Mouse (Mus musculus) layer of hippocampus, adult 18-20 months (tissue): ENCODE data around the gene Smagp. TPM values are rescaled to one million over a fixed set of nuclear protein-coding genes. Genes with fewer than 3 reads are reported as not detected.
A peak's percentile ranks its signal among the peaks of the same experiment; 100 is the strongest.
"Not testable (repeated sequence)": the region's sequence is repeated elsewhere in the genome, so short reads cannot be mapped to it uniquely, and the experiment has no call there.

Source experiments
- DNase-seq, 2 experiments: peaks; one replicate each; pipeline ENCODE4 v3.0.0; 2022; ENCODE audit warnings: low spot score in 2 of 2
- total RNA-seq, 2 experiments: library from RNA; stranded (reverse); gene quantifications; 2 replicates each; pipeline ENCODE4 v1.2.3; 2021

The Smagp gene
- total RNA-seq, 2 experiments from 2014 or later = 1.4 to 1.9 TPM

GRCm38 (mm10) chr15:100627774-100628370 lies 8.9 kb downstream of the Smagp start:
- DNase-seq = no peak

- DNase-seq = no peak
These were observed 9.5 kb downstream of the Smagp start for GRCm38 (mm10) chr15:100627287-100627686.

DNA sequence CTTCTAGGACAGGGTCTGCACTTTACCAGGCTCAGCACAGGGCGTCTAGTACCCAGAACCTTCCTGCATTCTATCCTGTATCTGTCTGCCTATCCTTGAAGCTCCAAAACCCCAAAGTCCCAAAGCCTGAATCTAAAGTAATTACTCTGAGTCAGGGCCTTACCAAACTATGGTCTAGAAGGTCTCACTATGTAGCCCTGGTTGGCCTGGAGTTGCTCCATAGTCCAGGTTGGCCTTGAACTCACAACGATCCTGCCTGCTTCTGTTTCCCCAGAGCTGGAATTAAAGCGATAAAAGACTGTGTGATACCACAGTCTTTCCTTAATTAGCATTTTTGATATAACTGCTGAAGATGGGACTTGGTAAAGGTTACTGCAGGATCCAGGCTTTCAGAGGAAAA lies 12.3 kb downstream of the Smagp start:
- no peak for DNase-seq

- no peak for DNase-seq
These were observed 13.0 kb downstream of the Smagp start for GRCm38 (mm10) chr15:100623754-100624153.

DNA sequence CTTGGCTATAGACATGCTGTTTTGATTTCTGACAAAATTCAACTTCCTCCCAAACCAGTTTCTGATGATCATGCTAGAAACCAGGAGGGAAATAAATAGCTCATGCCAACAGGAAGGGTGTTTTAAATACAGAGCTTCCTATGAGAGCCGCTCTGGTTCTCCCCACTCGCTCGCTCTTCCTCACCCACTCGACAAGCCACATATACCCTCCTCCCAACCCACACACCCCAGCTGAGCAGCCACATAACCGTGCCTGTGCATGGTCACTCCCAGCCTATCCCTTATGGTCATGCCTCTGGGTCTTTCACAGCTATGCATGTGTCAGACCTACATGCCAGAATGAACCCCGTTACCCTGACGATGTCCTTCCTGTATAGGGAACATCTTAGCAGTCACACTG lies 14.6 kb downstream of the Smagp start:
- DNase-seq = peak in 1 of 2 experiments; percentile 12

- not testable (repeated sequence) for DNase-seq
These were observed 15.1 kb downstream of the Smagp start for GRCm38 (mm10) chr15:100621671-100622070.

GRCm38 (mm10) chr15:100619200-100619599 lies 17.5 kb downstream of the Smagp start:
- no peak for DNase-seq

- DNase-seq = no peak
These were observed 20.5 kb downstream of the Smagp start for GRCm38 (mm10) chr15:100616221-100616620.

DNA sequence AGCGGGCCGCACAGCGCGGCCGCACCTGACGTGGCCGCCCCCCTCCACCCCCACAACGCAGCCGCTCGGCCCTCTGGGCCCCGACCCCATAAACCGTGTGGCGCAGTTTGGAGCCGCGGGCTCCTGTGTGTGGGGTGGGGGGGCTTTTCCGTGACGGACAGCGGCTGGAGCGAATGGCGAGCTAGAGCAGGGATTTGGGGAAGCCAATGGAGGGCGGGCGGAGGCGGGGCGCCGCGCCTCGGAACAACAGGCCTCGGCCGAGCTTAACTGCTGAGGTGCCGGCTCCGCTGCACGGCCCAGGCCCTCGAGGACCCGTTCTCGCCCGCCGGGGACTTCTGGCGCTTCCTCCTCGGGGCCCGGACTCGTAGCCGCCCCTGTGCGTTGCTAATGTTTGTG lies 20.9 kb downstream of the Smagp start:
- DNase-seq = peak; percentile 79 to 93

DNA sequence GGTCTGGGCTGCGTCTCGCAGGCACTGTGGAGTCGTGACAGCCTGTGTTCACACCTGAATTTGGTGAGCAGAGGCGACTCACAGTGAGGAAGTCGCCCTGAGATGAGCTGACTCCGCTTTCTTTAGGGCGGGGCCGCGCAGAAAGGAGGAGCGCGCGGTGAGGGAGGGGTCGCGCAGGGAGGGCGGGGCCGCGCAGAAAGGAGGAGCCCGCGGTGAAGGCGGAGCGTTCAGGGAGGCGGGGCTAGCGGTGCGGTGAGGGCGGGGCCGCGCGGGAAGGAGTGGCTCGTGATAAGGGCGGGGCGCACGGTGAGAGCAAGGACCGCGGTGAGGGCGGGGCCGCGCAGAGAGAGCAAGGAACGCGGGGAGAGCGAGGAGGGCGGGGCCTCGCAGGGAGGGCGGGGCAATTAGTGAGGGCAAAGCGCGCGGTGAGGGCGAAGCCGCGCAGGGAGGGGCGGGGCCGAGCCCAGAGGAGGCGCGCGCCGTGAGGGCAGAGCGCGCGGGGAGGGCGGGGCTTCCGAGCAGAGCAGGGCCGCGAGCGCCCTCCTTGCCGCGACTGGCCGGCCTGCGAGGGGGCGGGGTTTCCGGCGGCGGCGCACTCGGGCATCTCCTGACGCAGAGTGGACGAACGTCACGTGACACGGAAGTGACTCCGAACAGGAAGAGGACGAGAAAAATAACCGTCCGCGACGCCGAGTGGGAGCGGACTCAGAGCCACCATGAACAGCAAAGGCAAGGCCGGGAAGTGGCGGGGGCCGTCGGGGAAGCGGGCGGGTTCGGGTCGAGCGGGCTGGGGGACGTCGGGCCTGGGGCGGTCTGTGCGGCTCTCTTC lies 21.5 kb downstream of the Smagp start, which contains the start of gene Dazap2:
TSS of gene Dazap2 (plus strand) at position 354 of the 829 bp plus-strand sequence.
- peak; percentile 97 to 99 for DNase-seq

- no peak for DNase-seq
These were observed 22.3 kb downstream of the Smagp start for GRCm38 (mm10) chr15:100614218-100614995.

DNA sequence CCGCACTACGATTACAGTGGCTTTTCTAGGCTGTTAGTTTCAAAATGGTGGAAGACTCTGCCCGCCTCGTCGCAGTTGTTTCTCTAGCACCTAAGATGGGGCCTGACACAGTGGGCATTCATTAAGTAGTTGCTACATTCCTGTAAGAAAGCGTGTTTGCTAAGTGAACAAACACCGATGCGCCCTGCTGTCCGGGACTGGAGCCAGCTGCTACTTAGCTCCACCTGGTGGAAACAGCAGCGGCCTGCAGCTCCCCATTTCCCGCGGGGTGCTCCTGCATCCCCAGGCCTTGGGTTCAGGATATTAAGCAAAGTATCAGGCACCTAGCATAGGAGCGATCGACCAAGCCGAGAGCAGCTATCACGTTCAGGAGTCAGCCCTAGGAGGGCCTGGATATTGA lies 23.2 kb downstream of the Smagp start:
- DNase-seq = peak; percentile 64 to 86

GRCm38 (mm10) chr15:100612432-100612831 lies 24.3 kb downstream of the Smagp start:
- DNase-seq = no peak

DNA sequence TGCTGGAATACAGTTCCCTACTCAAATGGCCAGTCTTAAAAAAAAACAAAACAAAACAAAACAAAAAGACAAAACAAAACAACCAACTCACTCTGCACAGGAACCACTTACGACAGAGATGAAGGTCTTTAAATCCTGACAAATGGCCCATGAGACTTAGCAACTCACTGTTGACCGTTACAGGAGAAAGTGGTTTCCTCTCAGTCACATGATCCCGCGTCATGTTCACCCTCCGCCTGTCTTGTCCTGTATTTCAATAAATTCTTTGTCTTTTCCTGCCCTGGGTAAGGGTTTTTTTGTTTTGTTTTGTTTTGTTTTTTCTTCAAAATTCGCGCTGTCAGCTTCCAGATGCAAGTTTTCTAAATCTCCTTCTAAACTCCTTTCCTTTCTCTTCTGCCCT lies 24.8 kb downstream of the Smagp start:
- no peak for DNase-seq

- DNase-seq = not testable (repeated sequence)
These were observed 30.1 kb downstream of the Smagp start for GRCm38 (mm10) chr15:100606677-100607076.

GRCm38 (mm10) chr15:100601669-100602068 lies 35.1 kb downstream of the Smagp start:
- no peak for DNase-seq

DNA sequence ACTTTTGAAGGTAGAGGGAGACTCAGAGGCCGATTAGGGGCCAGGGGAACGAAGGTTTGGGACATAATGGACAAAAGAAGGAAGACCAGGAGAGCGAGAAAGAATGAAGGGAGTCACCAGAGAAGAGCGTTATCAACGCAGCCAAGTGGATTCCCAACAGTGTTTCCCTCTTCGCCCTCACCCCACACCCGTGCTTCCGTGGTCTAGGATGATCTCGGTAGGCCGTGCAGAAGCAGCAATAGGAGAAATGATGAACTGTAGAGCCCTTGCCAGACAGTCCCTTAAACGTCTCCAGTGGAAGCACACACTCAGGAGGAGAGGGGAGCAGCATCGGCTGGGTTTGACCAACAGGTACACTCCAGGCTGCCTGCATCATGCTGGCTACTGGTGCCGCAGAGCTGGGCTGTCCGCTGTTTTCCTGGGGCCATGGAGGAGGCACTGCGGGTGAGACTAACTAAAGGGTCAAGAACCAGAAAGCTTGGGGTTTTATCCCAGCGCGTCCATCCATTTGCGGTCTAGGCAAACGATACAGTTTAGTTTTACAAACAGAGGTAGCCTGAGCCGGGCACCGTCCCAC lies 36.0 kb downstream of the Smagp start:
- no peak for DNase-seq

- peak; percentile 60 to 69 for DNase-seq
These were observed 36.6 kb downstream of the Smagp start for GRCm38 (mm10) chr15:100600047-100600695.

DNA sequence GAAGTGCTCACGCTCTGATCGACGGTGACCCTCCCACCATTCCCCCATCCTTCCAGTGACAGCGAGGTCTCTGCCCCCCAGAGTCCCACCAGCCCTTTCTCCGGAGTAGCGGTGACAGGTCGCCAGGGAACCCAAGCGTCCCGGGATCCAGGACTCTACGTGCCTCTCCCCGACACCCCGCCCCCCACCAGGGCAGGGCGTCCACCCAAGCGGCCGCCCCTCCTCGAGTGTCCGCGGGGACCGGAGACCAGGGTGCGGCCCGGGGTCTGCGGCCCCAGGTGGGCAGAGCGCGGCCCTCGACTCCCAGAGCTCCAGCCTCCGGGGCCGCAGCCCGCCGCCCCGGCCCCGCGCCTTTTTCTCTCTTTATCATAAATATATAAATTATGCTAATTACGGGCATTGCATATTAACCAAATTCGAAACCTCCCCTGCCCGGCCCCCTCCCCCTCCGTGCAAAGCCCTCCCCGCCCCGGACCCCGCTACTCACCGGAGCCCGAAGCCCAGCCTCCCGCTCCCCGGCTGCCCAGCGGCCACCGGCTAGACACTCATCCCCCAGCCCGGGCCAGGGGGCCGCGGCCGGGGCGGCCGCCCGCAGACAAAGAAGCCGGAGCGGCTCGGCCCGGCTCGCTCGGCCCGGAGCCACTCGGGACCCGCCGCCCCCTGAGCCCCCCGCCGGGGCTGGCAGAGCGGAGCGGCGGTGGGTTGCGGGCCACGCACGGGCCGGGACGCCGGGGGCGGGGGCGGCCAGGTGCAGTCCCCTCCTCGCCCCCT lies 37.3 kb downstream of the Smagp start, which contains the start of gene Pou6f1:
TSS of gene Pou6f1 (minus strand) at position 709 of the 771 bp plus-strand sequence.
- DNase-seq = peak in 1 of 2 experiments; percentile 47

GRCm38 (mm10) chr15:100598883-100599275 lies 37.9 kb downstream of the Smagp start:
- DNase-seq = peak in 1 of 2 experiments; percentile 37
